Mouse (Mus musculus): ENCODE measurements around the gene Zcchc7. TPM values are rescaled to one million over a fixed set of nuclear protein-coding genes. Genes with fewer than 3 reads are reported as not detected.
"Not testable (repeated sequence)": the region's sequence is repeated elsewhere in the genome, so short reads cannot be mapped to it uniquely, and the experiment has no call there.

Gene Zcchc7
- polyA plus RNA-seq, 1 experiment from 2014 or later: 30.7 TPM

GRCm38 (mm10) chr4:44944426-44945075 is 188.9 kb downstream of the Zcchc7 start:
- 76% methylated on average over 10 of the region's 10 CpGs for WGBS

GRCm38 (mm10) chr4:44946126-44946525 is 190.4 kb downstream of the Zcchc7 start:
- not testable (repeated sequence) for H3K4me1 ChIP-seq (ENCODE audit: insufficient read depth, low read length); H3K27me3 ChIP-seq (ENCODE audit: insufficient read depth, low read length); ATAC-seq (ENCODE audit: low FRiP score, low TSS enrichment); H3K4me2 ChIP-seq (replicated peaks; ENCODE audit: low read depth, low read length); H3K27ac ChIP-seq (ENCODE audit: low read length); H3K36me3 ChIP-seq (ENCODE audit: insufficient read depth, low read length); H3K9ac ChIP-seq (replicated peaks; ENCODE audit: low read length); H3K9me3 ChIP-seq (ENCODE audit: low read length); H3K4me3 ChIP-seq (ENCODE audit: low read length)
- whole genome bisulfite sequencing: 95% methylated on average over 2 of the region's 2 CpGs

More at GRCm38 (mm10) chr4:44944426-44945075, 188.9 kb downstream of the Zcchc7 start:
- Histone ChIP-seq H3K9ac (replicated peaks; ENCODE audit: low read length) (no peak overlapping the region), H3K4me2 (replicated peaks; ENCODE audit: low read depth, low read length) (no peak overlapping the region), H3K9me3 (ENCODE audit: low read length) (no peaks in the 10 kb centered on the region), H3K27me3 (ENCODE audit: insufficient read depth, low read length) (no peaks in the 10 kb centered on the region), H3K27ac (ENCODE audit: low read length) (peak overlapping the region; percentile 65; the same call in 1 of the 2 replicates), H3K4me1 (ENCODE audit: insufficient read depth, low read length) (no peaks in the 10 kb centered on the region), H3K4me3 (ENCODE audit: low read length) (no peak overlapping the region), H3K36me3 (ENCODE audit: insufficient read depth, low read length) (no peaks in the 10 kb centered on the region)
- peak; percentile 67; the same call in 1 of the 2 replicates for ATAC-seq (ENCODE audit: low FRiP score, low TSS enrichment)

- Histone ChIP-seq H3K27me3 (ENCODE audit: insufficient read depth, low read length) (no peaks in the 10 kb centered on the region), H3K9ac (replicated peaks; ENCODE audit: low read length) (no peak overlapping the region), H3K9me3 (ENCODE audit: low read length) (no peaks in the 10 kb centered on the region), H3K36me3 (ENCODE audit: insufficient read depth, low read length) (no peaks in the 10 kb centered on the region), H3K4me2 (replicated peaks; ENCODE audit: low read depth, low read length) (no peak overlapping the region), H3K4me1 (ENCODE audit: insufficient read depth, low read length) (no peaks in the 10 kb centered on the region), H3K27ac (ENCODE audit: low read length) (peak overlapping the region; percentile 36; the same call in 1 of the 2 replicates), H3K4me3 (ENCODE audit: low read length) (no peak overlapping the region)
- 74% methylated on average over 5 of the region's 5 CpGs for WGBS
- ATAC-seq (ENCODE audit: low FRiP score, low TSS enrichment): peak; percentile 54
Observed at GRCm38 (mm10) chr4:44947464-44947863, 191.8 kb downstream of the Zcchc7 start.

GRCm38 (mm10) chr4:44948314-44948713 is 192.6 kb downstream of the Zcchc7 start:
- Histone ChIP-seq H3K27ac (ENCODE audit: low read length) (no peak overlapping the region), H3K36me3 (ENCODE audit: insufficient read depth, low read length) (no peaks in the 10 kb centered on the region), H3K4me2 (replicated peaks; ENCODE audit: low read depth, low read length) (no peak overlapping the region), H3K27me3 (ENCODE audit: insufficient read depth, low read length) (no peaks in the 10 kb centered on the region), H3K9ac (replicated peaks; ENCODE audit: low read length) (no peak overlapping the region), H3K4me1 (ENCODE audit: insufficient read depth, low read length) (no peaks in the 10 kb centered on the region), H3K4me3 (ENCODE audit: low read length) (no peak overlapping the region), H3K9me3 (ENCODE audit: low read length) (no peaks in the 10 kb centered on the region)
- WGBS: 94% methylated on average over 1 of the region's 1 CpGs
- no peak for ATAC-seq (ENCODE audit: low FRiP score, low TSS enrichment)

- Histone ChIP-seq H3K27ac (ENCODE audit: low read length) (no peak overlapping the region), H3K27me3 (ENCODE audit: insufficient read depth, low read length) (no peaks in the 10 kb centered on the region), H3K9ac (replicated peaks; ENCODE audit: low read length) (no peak overlapping the region), H3K4me3 (ENCODE audit: low read length) (no peak overlapping the region), H3K9me3 (ENCODE audit: low read length) (no peaks in the 10 kb centered on the region), H3K4me2 (replicated peaks; ENCODE audit: low read depth, low read length) (no peak overlapping the region), H3K4me1 (ENCODE audit: insufficient read depth, low read length) (no peaks in the 10 kb centered on the region), H3K36me3 (ENCODE audit: insufficient read depth, low read length) (no peaks in the 10 kb centered on the region)
- WGBS: 71% methylated on average over 9 of the region's 9 CpGs
- 0 out of 2 replicates have a peak, but pooled peaks have one; percentile 15 for ATAC-seq (ENCODE audit: low FRiP score, low TSS enrichment)
Observed at GRCm38 (mm10) chr4:44953041-44953440, 197.4 kb downstream of the Zcchc7 start.

GRCm38 (mm10) chr4:44958776-44959175 is 203.1 kb downstream of the Zcchc7 start:
- no peak overlapping the region for H3K27ac ChIP-seq (ENCODE audit: low read length)
- no peak overlapping the region for H3K9ac ChIP-seq (replicated peaks; ENCODE audit: low read length)
- H3K9me3 ChIP-seq (ENCODE audit: low read length): no peaks in the 10 kb centered on the region
- H3K27me3 ChIP-seq (ENCODE audit: insufficient read depth, low read length): no peaks in the 10 kb centered on the region
- no peaks in the 10 kb centered on the region for H3K36me3 ChIP-seq (ENCODE audit: insufficient read depth, low read length)
- no peak overlapping the region for H3K4me2 ChIP-seq (replicated peaks; ENCODE audit: low read depth, low read length)
- H3K4me3 ChIP-seq (ENCODE audit: low read length): no peak overlapping the region
- no peaks in the 10 kb centered on the region for H3K4me1 ChIP-seq (ENCODE audit: insufficient read depth, low read length)
- WGBS: 92% methylated on average over 9 of the region's 9 CpGs
- ATAC-seq (ENCODE audit: low FRiP score, low TSS enrichment): no peak

- Histone ChIP-seq H3K9me3 (ENCODE audit: low read length) (no peaks in the 10 kb centered on the region), H3K36me3 (ENCODE audit: insufficient read depth, low read length) (no peaks in the 10 kb centered on the region), H3K9ac (replicated peaks; ENCODE audit: low read length) (no peak overlapping the region), H3K4me1 (ENCODE audit: insufficient read depth, low read length) (no peaks in the 10 kb centered on the region), H3K27ac (ENCODE audit: low read length) (no peak overlapping the region), H3K4me3 (ENCODE audit: low read length) (no peak overlapping the region), H3K4me2 (replicated peaks; ENCODE audit: low read depth, low read length) (no peak overlapping the region), H3K27me3 (ENCODE audit: insufficient read depth, low read length) (no peaks in the 10 kb centered on the region)
- 92% methylated on average over 13 of the region's 13 CpGs for WGBS
- no peak for ATAC-seq (ENCODE audit: low FRiP score, low TSS enrichment)
Observed at GRCm38 (mm10) chr4:44959220-44959619, 203.5 kb downstream of the Zcchc7 start.

GRCm38 (mm10) chr4:44963156-44963555 is 207.5 kb downstream of the Zcchc7 start:
- Histone ChIP-seq H3K4me1 (ENCODE audit: insufficient read depth, low read length) (no peaks in the 10 kb centered on the region), H3K27me3 (ENCODE audit: insufficient read depth, low read length) (no peaks in the 10 kb centered on the region), H3K9me3 (ENCODE audit: low read length) (no peaks in the 10 kb centered on the region), H3K27ac (ENCODE audit: low read length) (no peak overlapping the region), H3K9ac (replicated peaks; ENCODE audit: low read length) (no peak overlapping the region), H3K4me3 (ENCODE audit: low read length) (no peak overlapping the region), H3K36me3 (ENCODE audit: insufficient read depth, low read length) (no peaks in the 10 kb centered on the region), H3K4me2 (replicated peaks; ENCODE audit: low read depth, low read length) (no peak overlapping the region)
- ATAC-seq (ENCODE audit: low FRiP score, low TSS enrichment): no peak
- 63% methylated on average over 11 of the region's 11 CpGs for WGBS

- 93% methylated on average over 2 of the region's 2 CpGs for WGBS
- Histone ChIP-seq H3K27me3 (ENCODE audit: insufficient read depth, low read length) (no peaks in the 10 kb centered on the region), H3K4me3 (ENCODE audit: low read length) (no peak overlapping the region), H3K4me1 (ENCODE audit: insufficient read depth, low read length) (no peaks in the 10 kb centered on the region), H3K27ac (ENCODE audit: low read length) (no peak overlapping the region), H3K9ac (replicated peaks; ENCODE audit: low read length) (no peak overlapping the region), H3K4me2 (replicated peaks; ENCODE audit: low read depth, low read length) (no peak overlapping the region), H3K9me3 (ENCODE audit: low read length) (no peaks in the 10 kb centered on the region), H3K36me3 (ENCODE audit: insufficient read depth, low read length) (no peaks in the 10 kb centered on the region)
- ATAC-seq (ENCODE audit: low FRiP score, low TSS enrichment): no peak
Observed at GRCm38 (mm10) chr4:44965175-44965574, 209.5 kb downstream of the Zcchc7 start.

GRCm38 (mm10) chr4:44965736-44966135 is 210.1 kb downstream of the Zcchc7 start:
- Histone ChIP-seq H3K4me3 (ENCODE audit: low read length) (no peak overlapping the region), H3K4me2 (replicated peaks; ENCODE audit: low read depth, low read length) (no peak overlapping the region), H3K27me3 (ENCODE audit: insufficient read depth, low read length) (no peaks in the 10 kb centered on the region), H3K4me1 (ENCODE audit: insufficient read depth, low read length) (no peaks in the 10 kb centered on the region), H3K27ac (ENCODE audit: low read length) (no peak overlapping the region), H3K9ac (replicated peaks; ENCODE audit: low read length) (no peak overlapping the region), H3K9me3 (ENCODE audit: low read length) (no peaks in the 10 kb centered on the region), H3K36me3 (ENCODE audit: insufficient read depth, low read length) (no peaks in the 10 kb centered on the region)
- ATAC-seq (ENCODE audit: low FRiP score, low TSS enrichment): no peak
- WGBS: 84% methylated on average over 3 of the region's 3 CpGs
